Mouse (Mus musculus): ENCODE results near the gene Kctd7.

Gene Kctd7

GRCm38 (mm10) chr5:130191865-130192264 is 47.2 kb downstream of the Kctd7 start:
- no peak for DNase-seq (ENCODE audit: low read depth, low spot score)

- DNase-seq (ENCODE audit: low read depth, low spot score) = no peak
These were observed 47.8 kb downstream of the Kctd7 start for GRCm38 (mm10) chr5:130192356-130192944.

DNA sequence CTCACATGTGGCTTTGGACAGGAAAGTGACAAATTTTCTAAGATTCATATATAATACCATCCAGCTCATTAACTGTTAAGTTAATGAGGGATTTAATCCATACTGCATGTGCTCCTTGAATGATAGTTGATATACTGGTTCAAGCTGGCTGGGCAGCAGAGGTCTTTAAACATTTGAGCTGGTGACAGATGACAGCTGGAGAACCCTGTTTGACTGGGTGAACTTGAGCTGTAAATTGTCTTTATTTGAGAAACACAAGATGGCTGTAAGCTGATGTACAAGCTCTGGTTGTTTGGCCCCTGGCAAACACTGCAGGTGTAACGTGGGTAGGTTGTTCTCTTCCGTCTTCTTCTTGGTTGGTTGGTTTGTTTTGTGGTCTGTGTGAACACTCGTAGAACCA is 49.1 kb downstream of the Kctd7 start:
- DNase-seq (ENCODE audit: low read depth, low spot score) = no peak

DNA sequence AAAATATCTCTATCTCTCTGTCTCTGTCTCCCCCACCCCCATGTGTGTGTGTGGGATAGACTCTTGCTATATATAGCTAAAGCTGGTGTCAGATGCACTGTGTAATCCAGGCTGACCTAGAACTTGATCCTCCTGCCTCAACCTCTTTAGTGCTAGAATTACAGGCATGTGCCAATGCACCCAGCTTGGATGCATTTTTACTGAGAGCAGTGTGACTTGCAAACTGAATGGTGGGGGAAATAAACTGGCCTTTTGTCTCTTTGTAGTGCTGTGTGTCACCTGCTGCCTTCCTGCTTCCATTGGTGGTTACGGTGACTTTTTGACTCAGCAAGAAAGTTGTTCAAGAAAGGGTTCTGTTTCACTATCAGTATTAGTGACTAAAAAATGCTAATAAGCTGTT is 51.6 kb downstream of the Kctd7 start:
- DNase-seq (ENCODE audit: low read depth, low spot score) = no peak

DNA sequence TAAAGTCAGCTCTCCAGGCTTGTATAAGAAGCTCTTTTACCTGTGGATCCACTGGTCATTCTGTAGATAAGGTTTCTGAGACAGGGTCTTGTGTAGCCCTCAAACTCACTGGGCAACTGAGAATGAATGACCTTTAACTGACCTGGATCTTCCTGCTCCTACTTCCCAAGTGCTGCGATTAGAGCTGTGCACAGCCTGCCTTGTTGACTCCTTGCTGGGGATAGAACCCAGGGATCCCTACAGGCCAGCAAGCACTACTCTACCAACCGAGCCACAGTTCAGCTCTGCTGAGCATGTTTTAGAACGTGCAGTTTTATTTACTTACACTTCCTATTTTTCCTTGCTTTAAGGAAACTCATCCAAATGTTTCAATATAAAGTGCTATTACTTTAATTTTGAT is 52.8 kb downstream of the Kctd7 start:
- DNase-seq (ENCODE audit: low read depth, low spot score) = no peak

GRCm38 (mm10) chr5:130197981-130198380 is 53.3 kb downstream of the Kctd7 start:
- DNase-seq (ENCODE audit: low read depth, low spot score) = no peak

GRCm38 (mm10) chr5:130200233-130201029 is 55.8 kb downstream of the Kctd7 start:
- DNase-seq (ENCODE audit: low read depth, low spot score) = no peak

DNA sequence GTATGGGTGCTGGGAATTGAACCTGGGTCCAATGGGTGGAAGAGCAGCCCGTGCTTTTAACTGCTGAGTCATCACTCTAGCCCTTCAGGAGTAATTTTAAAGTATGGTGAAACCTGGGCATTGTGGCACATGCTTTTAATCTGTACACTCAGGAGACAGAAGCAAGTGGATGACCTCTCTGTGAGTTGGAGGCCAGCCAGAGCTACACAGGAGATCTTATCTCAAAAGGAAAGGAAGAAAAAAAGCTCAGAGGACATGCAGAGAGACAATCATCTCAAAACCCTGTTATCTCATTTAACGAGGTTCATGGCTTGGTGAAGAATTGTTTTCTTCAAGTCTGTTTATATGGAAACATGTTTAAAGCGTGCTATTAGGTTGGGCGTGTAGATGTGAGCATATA is 59.3 kb downstream of the Kctd7 start:
- DNase-seq (ENCODE audit: low read depth, low spot score) = no peak

- no peak for DNase-seq (ENCODE audit: low read depth, low spot score)
These were observed 59.9 kb downstream of the Kctd7 start for GRCm38 (mm10) chr5:130204560-130204959.

All from brain, adult 2 months (tissue).